Mouse (Mus musculus) kidney, adult 9 months (tissue): ENCODE measurements around the gene Uqcc3.
A peak's percentile ranks its signal among the peaks of the same experiment; 100 is the strongest.
"Not testable (repeated sequence)": the region's sequence is repeated elsewhere in the genome, so short reads cannot be mapped to it uniquely, and the experiment has no call there.

Experiments used
- DNase-seq: peaks from one replicate; pipeline ENCODE4 v3.0.0; 2022

The Uqcc3 gene

DNA sequence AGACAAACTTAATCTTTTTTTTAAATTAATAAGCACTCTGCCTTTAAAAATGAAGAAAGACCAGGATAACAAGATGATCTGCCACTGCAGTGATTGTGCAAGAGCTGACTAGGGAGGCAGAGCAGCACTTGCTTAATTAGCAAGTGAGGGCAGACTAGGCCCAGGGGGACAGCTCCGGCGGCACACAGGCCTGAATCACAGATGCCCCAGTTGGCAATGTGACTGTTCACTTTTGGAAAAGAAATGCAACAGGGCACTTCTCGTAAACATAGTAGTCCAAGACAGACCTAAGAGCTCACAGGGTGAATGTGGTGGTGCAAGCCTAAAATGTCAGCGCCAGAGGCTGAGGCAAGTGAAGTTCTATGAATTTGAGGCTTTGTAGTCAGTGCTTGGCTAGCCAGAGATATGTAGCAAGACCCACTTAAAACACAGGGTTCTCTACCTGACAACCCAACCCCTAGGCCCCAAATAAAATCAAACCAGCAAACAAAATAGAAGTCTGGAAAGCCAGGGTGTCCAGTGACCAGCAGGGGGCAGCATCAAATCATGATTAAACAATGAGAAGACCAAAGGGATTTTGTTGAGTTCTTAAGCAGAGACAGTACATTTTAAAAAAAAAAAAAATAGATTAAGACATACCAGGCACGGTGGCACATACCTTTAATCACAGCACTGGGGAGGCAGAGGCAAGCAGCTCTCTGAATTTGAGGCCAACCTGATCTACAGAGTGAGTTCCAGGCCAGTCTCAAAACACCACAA is 36.2 kb downstream of the Uqcc3 start:
- DNase-seq: peak; percentile 83

DNA sequence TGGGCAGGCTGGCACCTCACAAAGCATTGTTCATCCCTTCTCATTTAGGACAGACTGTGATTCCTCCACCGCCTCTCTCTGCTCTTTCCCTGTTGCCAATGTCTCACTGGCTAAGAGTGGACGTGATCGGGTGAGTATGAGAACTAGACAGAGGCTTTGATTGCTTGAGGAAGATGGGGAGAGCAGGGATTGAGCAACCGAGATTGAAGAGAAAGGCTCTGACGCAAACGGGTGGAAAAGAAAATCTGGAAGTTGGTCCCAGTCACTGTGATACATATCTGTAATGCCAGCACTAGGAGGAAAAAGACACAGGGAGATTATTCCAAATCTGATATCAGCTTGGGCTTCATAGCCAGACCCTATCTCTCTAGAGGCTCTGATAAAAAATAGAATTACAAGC is 37.8 kb downstream of the Uqcc3 start:
- DNase-seq: no peak

DNA sequence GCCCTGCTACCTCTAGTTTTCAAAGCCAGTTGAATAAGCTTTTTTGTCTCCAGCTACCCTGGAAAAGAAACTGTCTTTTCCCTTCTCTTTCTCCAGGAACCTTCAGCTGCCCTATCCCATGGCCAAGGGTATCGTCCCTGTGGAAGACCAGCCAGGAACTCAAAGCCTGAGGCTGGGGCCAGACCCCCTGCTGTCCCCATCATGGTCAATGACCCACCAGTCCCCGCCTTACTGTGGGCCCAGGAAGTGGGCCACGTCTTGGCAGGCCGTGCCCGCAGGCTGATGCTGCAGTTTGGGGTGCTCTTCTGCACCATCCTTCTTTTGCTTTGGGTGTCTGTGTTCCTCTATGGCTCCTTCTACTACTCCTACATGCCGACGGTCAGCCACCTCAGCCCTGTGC is 39.7 kb downstream of the Uqcc3 start:
- DNase-seq: no peak

DNA sequence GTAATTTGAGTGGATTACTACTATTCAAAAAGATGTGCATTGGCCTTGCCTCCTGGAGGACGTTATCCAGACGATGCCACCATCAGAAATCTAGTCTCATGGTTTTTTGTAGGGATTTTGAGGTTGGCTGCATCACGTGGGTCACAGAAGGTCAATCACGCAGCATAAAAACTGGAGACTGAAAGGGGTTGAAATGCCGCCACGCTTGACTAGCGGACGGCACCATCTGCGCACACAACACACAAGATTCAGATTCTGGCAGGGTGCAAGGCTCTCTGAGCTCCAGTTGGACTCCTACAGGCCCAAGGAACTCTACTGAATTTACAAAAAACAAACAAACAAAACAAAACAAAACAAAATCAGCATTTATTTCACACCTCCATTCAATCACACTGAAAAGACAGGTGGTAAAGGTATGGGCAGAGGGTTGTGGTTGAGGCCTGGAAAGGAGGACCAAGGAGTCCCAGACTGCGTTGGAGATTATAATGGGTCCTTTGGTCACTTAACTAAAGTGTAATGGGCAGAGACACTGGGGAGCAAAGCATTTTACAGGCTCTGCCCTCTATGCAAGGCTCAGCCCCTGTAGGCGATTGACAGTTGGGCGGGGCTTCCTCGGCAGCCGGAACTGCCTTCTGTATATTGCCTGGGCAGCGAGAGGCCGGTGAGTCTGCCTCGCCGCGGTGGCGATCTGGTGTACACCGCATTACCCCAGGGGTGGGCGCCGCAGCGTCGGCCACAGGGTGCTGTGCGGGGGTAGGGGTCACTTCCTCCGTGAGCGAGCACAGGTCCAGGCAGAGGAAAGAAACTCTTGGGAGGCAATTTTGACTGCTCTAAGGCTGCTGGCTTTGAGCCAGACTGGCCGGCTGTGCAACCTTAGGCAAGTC is 40.6 kb downstream of the Uqcc3 start:
- DNase-seq: peak; percentile 87

DNA sequence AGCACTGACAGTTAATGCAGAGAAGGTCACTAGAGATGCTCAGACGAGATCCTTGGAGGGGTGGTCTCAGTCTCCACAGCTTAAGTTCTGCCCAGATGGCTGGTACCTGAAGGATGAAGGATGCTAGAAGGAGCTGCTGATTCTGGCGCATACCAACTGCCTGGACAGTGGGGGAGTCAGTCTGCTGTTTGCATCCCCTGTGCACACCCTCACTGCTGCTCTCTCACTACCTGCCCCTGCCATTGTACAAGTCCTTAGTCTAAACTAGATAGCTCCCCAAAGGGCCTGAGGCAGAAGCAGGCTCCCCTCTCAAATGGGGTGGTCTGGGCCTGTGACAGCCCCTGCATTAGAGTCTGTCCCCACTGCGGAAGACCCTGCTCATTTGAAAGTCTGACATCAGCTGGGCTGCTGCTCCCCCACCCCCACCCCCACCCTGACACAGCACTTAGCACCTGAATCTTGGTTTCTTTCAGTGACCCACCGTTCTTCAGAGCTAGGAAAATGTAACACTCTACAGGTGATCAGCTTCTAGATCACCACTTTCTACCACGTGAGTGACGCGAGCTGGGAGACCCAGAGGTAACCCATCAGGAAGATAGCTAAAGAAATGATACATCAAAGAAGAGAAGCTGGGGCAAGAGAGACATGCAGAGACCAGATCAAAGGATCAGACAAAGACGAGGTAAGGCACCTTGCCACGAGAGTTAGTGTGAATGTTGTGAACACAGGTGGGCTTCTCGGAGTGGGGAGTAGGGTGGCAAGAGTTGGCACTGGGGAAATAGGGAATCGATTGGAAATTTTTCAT is 41.4 kb downstream of the Uqcc3 start, which contains the start of gene Gng3:
Gng3 (minus strand) TSS at position 92 of the 805 bp plus-strand sequence.
- DNase-seq: no peak

DNA sequence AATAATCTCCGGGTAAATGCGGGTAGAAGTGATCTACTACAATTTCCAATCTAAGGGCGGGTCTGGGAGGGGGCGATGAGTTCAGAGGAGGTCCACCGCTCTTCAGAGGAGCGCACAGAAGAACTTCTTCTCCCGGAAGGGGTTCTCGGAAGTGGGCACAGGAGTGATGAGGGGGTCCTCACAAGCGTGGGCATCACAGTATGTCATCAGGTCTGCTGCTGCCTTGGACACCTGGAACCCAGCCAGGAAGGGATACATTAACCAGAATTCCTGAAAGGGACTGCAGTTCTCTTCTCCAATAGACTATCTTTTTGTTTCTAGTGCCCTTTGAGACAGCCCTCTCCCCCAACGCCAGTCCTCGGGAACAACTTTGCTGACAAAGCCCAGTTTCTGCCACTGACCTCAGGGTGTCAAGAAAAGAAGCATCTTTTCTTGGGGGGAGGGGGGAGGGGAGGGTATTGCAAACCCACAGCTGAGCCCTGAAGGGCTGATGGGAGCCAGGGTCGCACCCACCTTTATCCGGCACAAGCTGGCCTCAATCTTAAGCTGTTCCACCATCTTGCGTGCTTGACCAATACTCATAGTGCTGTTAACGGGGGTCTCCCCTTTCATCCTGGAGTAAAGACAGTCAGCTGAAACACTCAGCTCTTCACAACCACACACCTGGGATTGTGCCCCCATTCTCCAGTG is 42.5 kb downstream of the Uqcc3 start:
- DNase-seq: peak; percentile 83

DNA sequence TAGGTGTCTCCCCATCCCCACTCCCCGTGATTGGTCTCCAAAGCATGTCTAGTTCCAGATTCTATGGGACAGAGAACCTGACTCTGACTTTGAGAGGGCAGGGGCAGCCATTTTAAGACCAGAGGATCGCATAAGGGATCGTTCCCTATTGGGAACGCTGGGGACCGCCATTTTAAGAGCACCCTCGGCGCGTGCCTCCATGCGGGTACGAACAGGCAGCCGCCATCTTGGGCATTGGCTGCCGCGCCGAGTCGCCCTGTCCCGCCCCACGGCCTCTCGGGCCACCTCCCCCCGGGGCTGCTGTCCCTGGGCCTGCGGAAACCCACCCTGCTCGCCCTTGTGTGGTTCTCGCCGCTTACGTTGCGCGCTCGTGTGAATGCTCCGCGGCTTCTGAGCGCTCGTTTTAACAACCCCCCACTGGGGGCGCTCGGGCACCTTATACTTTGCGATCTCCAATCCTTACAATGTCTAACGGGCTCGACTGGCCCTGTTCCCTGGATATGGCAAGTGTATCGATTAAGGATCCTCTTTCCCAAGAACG is 43.4 kb downstream of the Uqcc3 start, which contains the start of gene Bscl2:
Bscl2 (plus strand) TSS at position 217 of the 541 bp plus-strand sequence.
- DNase-seq: peak; percentile 90

DNA sequence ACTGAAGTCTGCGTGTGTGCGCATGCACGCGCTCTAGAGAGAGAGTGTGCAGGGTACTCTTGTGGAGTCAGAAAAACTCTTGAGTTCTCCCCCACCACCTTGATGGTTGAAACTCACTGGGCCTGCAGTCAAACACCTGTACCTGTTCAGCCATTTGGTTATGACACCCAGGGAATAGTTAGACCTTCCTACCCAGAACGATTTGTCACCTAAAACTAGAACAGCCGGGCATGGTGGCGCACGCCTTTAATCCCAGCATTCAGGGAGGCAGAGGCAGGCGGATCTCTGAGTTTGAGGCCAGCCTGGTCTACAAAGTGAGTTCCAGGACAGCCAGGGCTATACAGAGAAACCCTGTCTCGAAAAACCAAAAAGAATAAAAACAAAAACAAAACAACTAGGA is 44.4 kb downstream of the Uqcc3 start:
- DNase-seq: not testable (repeated sequence)

DNA sequence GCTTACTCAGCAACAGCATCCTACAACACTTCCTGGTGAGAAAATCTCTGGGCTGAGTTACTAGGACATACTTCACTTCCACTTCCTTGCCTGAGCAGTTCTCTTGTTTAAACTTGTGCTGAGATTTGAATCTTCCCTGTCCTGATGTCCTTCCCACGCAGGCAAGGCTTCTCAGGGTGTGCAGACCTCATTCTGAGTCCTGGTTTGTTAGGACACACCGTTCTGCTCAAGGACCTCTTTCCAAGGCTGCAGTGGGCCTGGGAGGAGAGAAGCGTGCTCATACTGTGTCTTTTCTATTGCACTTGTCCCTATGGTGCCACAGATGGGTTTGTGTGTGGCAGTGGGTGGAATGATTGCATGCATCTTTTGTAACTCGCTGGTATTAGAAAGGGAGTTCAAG is 47.8 kb downstream of the Uqcc3 start:
- no peak for DNase-seq

DNA sequence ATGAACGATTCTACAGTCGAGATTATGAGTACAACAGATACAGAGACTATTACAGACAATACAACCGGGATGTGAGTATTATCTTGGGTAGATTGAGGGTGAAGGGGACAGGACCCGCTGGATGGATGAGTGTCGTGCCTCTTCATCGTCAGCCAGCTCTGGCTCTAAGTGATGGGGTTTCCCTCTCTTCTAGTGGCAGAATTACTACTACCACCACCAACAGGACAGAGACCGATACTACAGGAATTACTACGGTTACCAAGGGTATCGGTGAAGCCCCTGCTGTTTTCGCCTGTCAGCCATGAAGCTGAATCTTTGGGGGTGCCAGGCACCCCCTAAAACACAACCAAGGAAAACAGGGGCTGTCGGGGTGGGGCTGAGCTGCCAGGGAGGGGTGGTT is 49.5 kb downstream of the Uqcc3 start:
- DNase-seq: no peak

DNA sequence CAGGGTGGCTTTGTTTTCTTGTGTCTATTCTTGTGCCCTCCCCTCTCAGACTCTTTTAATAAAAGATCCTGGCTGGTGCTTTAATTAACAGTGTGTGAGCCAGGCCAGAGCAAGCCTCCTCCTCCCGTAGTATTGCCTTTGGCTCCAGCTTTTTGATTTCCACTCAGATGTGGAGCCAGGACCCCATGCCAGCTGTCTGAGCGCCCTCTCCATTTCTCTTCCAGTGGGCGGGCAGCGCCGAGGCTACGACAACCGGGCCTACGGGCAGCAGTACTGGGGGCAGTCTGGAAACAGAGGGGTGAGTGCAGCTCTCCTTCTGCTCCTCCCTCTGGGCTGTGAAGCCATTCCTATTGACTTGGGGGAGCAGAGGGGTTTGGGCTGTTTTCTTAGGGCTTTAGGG is 50.1 kb downstream of the Uqcc3 start:
- no peak for DNase-seq
